Mouse (Mus musculus) E14TG2a.4 (cell line): ENCODE measurements around the gene Rab3b.

Experiments used
- CTCF ChIP-seq: conservative IDR thresholded peaks from 2 replicates; pipeline ENCODE4 v1.5.1; 2014; ENCODE audit warnings: low read length
- NANOG ChIP-seq: IDR thresholded peaks from 2 replicates; pipeline ENCODE4 v1.6.1; 2014; ENCODE audit warnings: borderline replicate concordance, low read length, mixed read lengths
- POU5F1 ChIP-seq: IDR thresholded peaks from 2 replicates; pipeline ENCODE4 v1.6.1; 2014; ENCODE audit warnings: low read length, borderline replicate concordance

DNA sequence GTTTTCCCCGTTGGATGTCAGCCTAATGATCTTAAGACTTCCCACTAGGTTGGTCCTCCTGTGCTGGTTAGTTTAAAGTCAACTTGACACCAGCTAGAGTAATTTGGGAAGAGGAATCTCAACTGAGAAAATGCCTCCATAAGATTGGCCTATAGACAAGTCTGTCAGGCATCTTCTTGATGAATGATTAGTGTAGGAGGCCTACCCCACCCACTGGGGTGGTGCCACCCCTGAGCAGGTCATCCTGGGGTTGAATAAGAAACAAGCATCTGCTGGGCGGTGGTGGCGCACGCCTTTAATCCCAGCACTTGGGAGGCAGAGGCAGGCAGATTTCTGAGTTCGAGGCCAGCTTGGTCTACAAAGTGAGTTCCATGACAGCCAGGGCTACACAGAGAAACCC lies 5.1 kb upstream of the Rab3b start:
- TF ChIP-seq CTCF (no peak), NANOG (no peak), POU5F1 (no peak)
